Comparison of ENCODE assay signal across 8 mouse cellular contexts in the genomic region with DNA sequence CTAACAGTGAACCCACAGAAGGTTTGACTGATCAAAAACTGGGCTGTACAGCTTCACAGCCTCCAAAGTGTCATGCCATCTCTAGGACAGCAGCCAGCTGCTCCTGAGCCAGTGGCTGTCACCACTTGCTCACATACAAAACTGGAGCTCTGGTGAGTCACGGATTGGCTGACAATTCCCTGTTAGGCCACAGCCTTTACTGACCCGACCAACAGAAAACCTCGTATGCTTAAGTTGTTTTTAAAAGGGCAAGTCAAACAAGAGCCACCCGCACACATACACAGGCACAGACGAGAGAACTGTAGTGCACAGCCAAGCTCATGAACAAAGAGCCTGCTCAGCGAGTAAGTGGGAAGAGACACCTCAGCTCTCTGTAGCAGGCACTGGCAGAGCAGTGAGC. TPM values are rescaled to one million over a fixed set of nuclear protein-coding genes. Genes with fewer than 3 reads are reported as not detected.
DNase-seq lines count a peak whose midpoint lies in the region; ATAC-seq and TF ChIP-seq lines count a peak whose summit lies in the region.
"Had no signal": no experiment of that assay in that cellular context is flagged by ENCODE, and none has a peak within 500 bp of the region (broad histone marks: within the 10 kb centered on the region; RNA-seq: fewer than 3 reads in every experiment).

No protein-coding gene starts in this region.

- H3K4me3 ChIP-seq in liver, embryonic 14.5 days (ENCODE audit: insufficient read depth in 1 of 2, low read depth in 2 of 2, low read length in 2 of 2) = no peak overlapping the region
- no peak overlapping the region for H3K4me3 ChIP-seq in liver, embryonic 11.5 days (ENCODE audit: low read depth, low read length)
- H3K4me3 ChIP-seq in heart, embryonic 12.5 days = no peak overlapping the region
- no peak overlapping the region for H3K4me3 ChIP-seq in myocyte
- H3K4me3 ChIP-seq: erythroblast, embryonic 14.5 days had no signal

- TF ChIP-seq EP300 in liver, embryonic 14.5 days (IDR thresholded peaks at IDR 0.05; ENCODE audit: low read depth) = no peak

- no peak for TF ChIP-seq CTCF in liver, embryonic 14.5 days (IDR thresholded peaks at IDR 0.05; ENCODE audit: low read depth)

- H3K9ac ChIP-seq in liver, embryonic 14.5 days (replicated peaks) = no peak overlapping the region
- H3K9ac ChIP-seq in liver, embryonic 11.5 days (ENCODE audit: low read depth, low read length) = no peak overlapping the region
- H3K9ac ChIP-seq in heart, embryonic 12.5 days = no peak overlapping the region

- H3K27ac ChIP-seq in liver, embryonic 14.5 days = no peak overlapping the region
- no peak overlapping the region for H3K27ac ChIP-seq in liver, embryonic 11.5 days (ENCODE audit: low read depth, low read length)
- peak overlapping the region; percentile 73 for H3K27ac ChIP-seq in heart, embryonic 12.5 days (ENCODE audit: poor library complexity, severe bottlenecking)

- no peak for DNase-seq in liver, embryonic 14.5 days (ENCODE audit: low read depth in 3 of 3, low spot score in 3 of 3)
- no peak for DNase-seq in liver, embryonic 11.5 days (ENCODE audit: low spot score)
- DNase-seq in cerebellum, adult 9-11 months = peak; percentile 38
- no peak for DNase-seq in right cerebral cortex, postnatal 10 days (ENCODE audit: low spot score in 2 of 2)
- DNase-seq in kidney, adult 8-10 months = no peak

- no peaks in the 10 kb centered on the region for H3K27me3 ChIP-seq in liver, embryonic 14.5 days (ENCODE audit: control insufficient read depth, insufficient read depth, low read length)
- no peaks in the 10 kb centered on the region for H3K27me3 ChIP-seq in liver, embryonic 11.5 days (replicated peaks; ENCODE audit: control insufficient read depth, insufficient read depth, low read length)
- no peaks in the 10 kb centered on the region for H3K27me3 ChIP-seq in heart, embryonic 12.5 days (replicated peaks)
- no peaks in the 10 kb centered on the region for H3K27me3 ChIP-seq in myocyte (ENCODE audit: control insufficient read depth, insufficient read depth, insufficient read length)

- 0 out of 2 replicates have a peak, but pooled peaks have one; percentile 18 for ATAC-seq in liver, embryonic 14.5 days (ENCODE audit: insufficient read depth)
- no peak for ATAC-seq in liver, embryonic 11.5 days (replicated peaks; ENCODE audit: low FRiP score)
- peak; percentile 61 for ATAC-seq in heart, embryonic 12.5 days (ENCODE audit: insufficient number of reproducible peaks, low FRiP score)

- TF ChIP-seq POLR2A in myocyte (IDR thresholded peaks at IDR 0.05; ENCODE audit: insufficient read length, low read depth) = no peak

- WGBS in liver, embryonic 14.5 days (ENCODE audit: insufficient replicate concordance) = 65% methylated on average over 6 of the region's 6 CpGs
- 68% methylated on average over 6 of the region's 6 CpGs for WGBS in liver, embryonic 11.5 days
- 21% methylated on average over 6 of the region's 6 CpGs for WGBS in heart, embryonic 12.5 days

- peaks cover 43% of the 10 kb centered on the region for H3K79me2 ChIP-seq in myocyte (ENCODE audit: control insufficient read depth, insufficient read depth)

- H3ac ChIP-seq in myocyte (ENCODE audit: control insufficient read depth, insufficient read length) = no peak overlapping the region

- H3K9me3 ChIP-seq in liver, embryonic 14.5 days (ENCODE audit: control insufficient read depth, low read length) = no peaks in the 10 kb centered on the region
- H3K9me3 ChIP-seq in liver, embryonic 11.5 days (ENCODE audit: control insufficient read depth, low read length) = no peaks in the 10 kb centered on the region
- H3K9me3 ChIP-seq in heart, embryonic 12.5 days (replicated peaks) = no peaks in the 10 kb centered on the region

- no peaks in the 10 kb centered on the region; the same call in 1 of the 2 replicates for H3K36me3 ChIP-seq in liver, embryonic 14.5 days (replicated peaks; ENCODE audit: control insufficient read depth, insufficient read depth, low read depth)
- no peaks in the 10 kb centered on the region for H3K36me3 ChIP-seq in liver, embryonic 11.5 days (ENCODE audit: control insufficient read depth, insufficient read depth, low read length)
- H3K36me3 ChIP-seq in heart, embryonic 12.5 days = peaks cover 16% of the 10 kb centered on the region
- peaks cover 14% of the 10 kb centered on the region for H3K36me3 ChIP-seq in myocyte (ENCODE audit: control insufficient read depth, insufficient read depth)

- no peak overlapping the region for H3K4me2 ChIP-seq in liver, embryonic 14.5 days (ENCODE audit: low read depth)
- no peak overlapping the region for H3K4me2 ChIP-seq in liver, embryonic 11.5 days
- no peak overlapping the region; the same call in 1 of the 2 replicates for H3K4me2 ChIP-seq in heart, embryonic 12.5 days
- H3K4me2 ChIP-seq in myocyte (ENCODE audit: low read depth) = peak overlapping the region; percentile 57

- peaks cover 0 to 13% of the 10 kb centered on the region in 2 experiments; a peak in 2 of 4 replicates for H3K4me1 ChIP-seq in liver, embryonic 14.5 days (replicated peaks; ENCODE audit: control insufficient read depth in 2 of 2, insufficient read depth in 2 of 2, low read length in 1 of 2)
- peaks cover 8% of the 10 kb centered on the region for H3K4me1 ChIP-seq in liver, embryonic 11.5 days (replicated peaks; ENCODE audit: control insufficient read depth, insufficient read depth, low read length)
- peaks cover 42% of the 10 kb centered on the region for H3K4me1 ChIP-seq in heart, embryonic 12.5 days (replicated peaks)

TF ChIP-seq in myocyte, 11 proteins besides CTCF, POLR2A, EP300 and RAD21:
- TF ChIP-seq E2F4 (IDR thresholded peaks at IDR 0.05; ENCODE audit: insufficient read depth) (no peak), CEBPB (IDR thresholded peaks at IDR 0.05; ENCODE audit: insufficient read depth, poor library complexity, severe bottlenecking) (no peak), MYOG (IDR thresholded peaks at IDR 0.05; ENCODE audit: control insufficient read depth in 1 of 3, insufficient read depth in 1 of 3, insufficient read length in 2 of 3, low read depth in 2 of 3) (peak in 2 of 3 experiments; percentile 26 to 50), SRF (IDR thresholded peaks at IDR 0.05; ENCODE audit: control insufficient read depth, insufficient read length, low read depth) (no peak), POLR2AphosphoS2 (IDR thresholded peaks at IDR 0.05; ENCODE audit: insufficient read length, low read depth) (no peak), MAX (IDR thresholded peaks at IDR 0.05; ENCODE audit: low read depth) (no peak), MYOD1 (IDR thresholded peaks at IDR 0.05; ENCODE audit: control insufficient read depth in 1 of 3, insufficient read length in 2 of 3, low read depth in 2 of 3) (peak in 2 of 3 experiments; percentile 20 to 48)
TF ChIP-seq in myocyte: peak in this region for 2.

RNA-seq across cellular contexts. Expression of a gene that starts 40.6 kb away (rescaled TPM):
- 389 and 486 TPM in 2 replicates for polyA plus RNA-seq in liver, embryonic 14.5 days (2012; rRNA removed)
- 93.6 and 94.5 TPM in 2 replicates for polyA plus RNA-seq in liver, embryonic 14.5 days (2014; fragmentation: Nextera tagmentation; extraction: Ambion mirVana)
- polyA plus RNA-seq in liver, embryonic 11.5 days (2014; fragmentation: Nextera tagmentation; extraction: Ambion mirVana) = 184 and 208 TPM in 2 replicates
- polyA plus RNA-seq in heart, embryonic 12.5 days (2016; fragmentation: Nextera tagmentation; extraction: Ambion mirVana) = 80.5 and 83.4 TPM in 2 replicates
- 1,271 TPM for polyA plus RNA-seq in myocyte (2012; fragmentation: generic; extraction: Trizol)

RNA-seq across cellular contexts. Expression of a gene that starts 51.6 kb away (rescaled TPM):
- polyA plus RNA-seq in liver, embryonic 14.5 days (2012; rRNA removed) = 0.03 TPM in 2 replicates
- polyA plus RNA-seq in liver, embryonic 14.5 days (2014; fragmentation: Nextera tagmentation; extraction: Ambion mirVana) = 0.03 TPM in 1 of 2 replicates, not detected in the other
- polyA plus RNA-seq in liver, embryonic 11.5 days (2014; fragmentation: Nextera tagmentation; extraction: Ambion mirVana) = 0.01 and 0.11 TPM in 2 replicates
- polyA plus RNA-seq in heart, embryonic 12.5 days (2016; fragmentation: Nextera tagmentation; extraction: Ambion mirVana) = 0.03 TPM in 1 of 2 replicates, not detected in the other
- 0.55 TPM for polyA plus RNA-seq in myocyte (2012; fragmentation: generic; extraction: Trizol)
- polyA plus RNA-seq: erythroblast, embryonic 14.5 days had no signal
